Mouse (Mus musculus) myocyte (in vitro differentiated cells): Measurements from ENCODE around the gene Peli2.

Experiments
- MYOD1 ChIP-seq, 3 experiments: IDR thresholded peaks; one replicate each; pipeline ENCODE4 v1.6.1; 2011; ENCODE audit warnings: control low read depth in 2 of 3, low read depth in 2 of 3, mild to moderate bottlenecking in 2 of 3, moderate library complexity in 1 of 3; ENCODE audit not compliant: insufficient read length in 2 of 3, control insufficient read depth in 1 of 3
- POLR2A ChIP-seq: IDR thresholded peaks from one replicate; pipeline ENCODE4 v1.6.1; 2011; ENCODE audit warnings: low read depth, mild to moderate bottlenecking, control low read depth, moderate library complexity; ENCODE audit not compliant: insufficient read length
- POLR2AphosphoS2 ChIP-seq: IDR thresholded peaks from one replicate; pipeline ENCODE4 v1.6.1; 2011; ENCODE audit warnings: low read depth, control low read depth; ENCODE audit not compliant: insufficient read length
- TCF12 ChIP-seq: IDR thresholded peaks from one replicate; pipeline ENCODE4 v1.6.1; 2011; ENCODE audit warnings: mild to moderate bottlenecking, control low read depth; ENCODE audit not compliant: poor library complexity, insufficient read depth, severe bottlenecking

- TF ChIP-seq TCF12 (no peak), MYOD1 (IDR thresholded peaks at IDR 0.05; ENCODE audit: control insufficient read depth in 1 of 3, insufficient read length in 2 of 3, low read depth in 2 of 3) (no peak), POLR2AphosphoS2 (no peak), POLR2A (no peak)
Measured at GRCm38 (mm10) chr14:48153865-48154511, 33.4 kb downstream of the Peli2 start.
